Mouse (Mus musculus) CH12.LX (cell line): ENCODE data around the gene Cyp2w1. TPM values are rescaled to one million over a fixed set of nuclear protein-coding genes. Genes with fewer than 3 reads are reported as not detected.

Source experiments
- DNase-seq: peaks from one replicate; pipeline ENCODE4 v3.0.0-alpha.2; 2013; ENCODE audit errors: extremely low read depth
- H3K27ac ChIP-seq: 2 replicates; pipeline ENCODE4 v1.5.1; 2012; ENCODE audit warnings: low read depth, mild to moderate bottlenecking, control low read depth, moderate library complexity; ENCODE audit not compliant: insufficient read depth
- H3K27me3 ChIP-seq: replicated peaks from 2 replicates; pipeline ENCODE3; 2012; ENCODE audit warnings: inconsistent platforms
- H3K36me3 ChIP-seq, 2 experiments: replicated peaks in 1 of 2; 2 replicates each; pipeline versions ENCODE3 to v1.6.1; 2012; ENCODE audit warnings: inconsistent platforms in 1 of 2, low read length in 1 of 2, mild to moderate bottlenecking in 1 of 2, mixed read lengths in 1 of 2, moderate library complexity in 1 of 2; ENCODE audit not compliant: control insufficient read depth in 1 of 2, insufficient read depth in 1 of 2
- H3K4me1 ChIP-seq, 2 experiments: 2 replicates each; pipeline ENCODE4 v1.6.1; 2012; ENCODE audit warnings: inconsistent platforms in 1 of 2, moderate library complexity in 1 of 2; ENCODE audit not compliant: insufficient read depth in 2 of 2, control insufficient read depth in 1 of 2
- H3K4me2 ChIP-seq: 2 replicates; pipeline ENCODE4 v1.6.1; 2012; ENCODE audit warnings: low read depth, mild to moderate bottlenecking, control low read depth; ENCODE audit not compliant: poor library complexity, insufficient read depth, severe bottlenecking
- H3K4me3 ChIP-seq, 3 experiments: fragments of 150-350 bp in 1 of 3; sonication (generic) in 1 of 3; replicated peaks in 1 of 3; 2 replicates each; pipeline versions ENCODE3 to v1.5.1; 2011 to 2012; ENCODE audit warnings: low read depth in 2 of 3, low read length in 2 of 3, mild to moderate bottlenecking in 2 of 3, moderate library complexity in 2 of 3, control low read depth in 1 of 3, improper control_type of control experiment in 1 of 3, inconsistent platforms in 1 of 3, mixed read lengths in 1 of 3; ENCODE audit not compliant: poor library complexity in 1 of 3
- H3K79me2 ChIP-seq: replicated peaks from 2 replicates; pipeline ENCODE4 v1.6.1; 2012; ENCODE audit warnings: mild to moderate bottlenecking, moderate library complexity; ENCODE audit not compliant: control insufficient read depth, poor library complexity, insufficient read depth, severe bottlenecking; ENCODE audit errors: extremely low read depth
- H3K9ac ChIP-seq: 2 replicates; pipeline ENCODE4 v1.6.1; 2012; ENCODE audit warnings: low read depth, mild to moderate bottlenecking, control low read depth, moderate library complexity; ENCODE audit not compliant: insufficient read depth
- H3K9me3 ChIP-seq: replicated peaks from 2 replicates; pipeline ENCODE3; 2012; ENCODE audit warnings: low read length, inconsistent platforms, mixed read lengths
- CTCF ChIP-seq, 2 experiments: IDR thresholded peaks in 1 of 2; conservative IDR thresholded peaks in 1 of 2; 2 replicates each; pipeline ENCODE4 v1.5.1; 2011 to 2012; ENCODE audit warnings: low read depth in 2 of 2, low read length in 2 of 2, improper control_type of control experiment in 1 of 2, inconsistent platforms in 1 of 2, mild to moderate bottlenecking in 1 of 2, moderate library complexity in 1 of 2
- ELF1 ChIP-seq: IDR thresholded peaks from 2 replicates; pipeline ENCODE4 v1.6.1; 2014; ENCODE audit warnings: low read depth, mild to moderate bottlenecking, inconsistent platforms, low read length, improper control_type of control experiment
- JUND ChIP-seq: conservative IDR thresholded peaks from 2 replicates; pipeline ENCODE4 v1.6.1; 2011; ENCODE audit warnings: low read depth, low read length, improper control_type of control experiment
- MAZ ChIP-seq: IDR thresholded peaks from 2 replicates; pipeline ENCODE4 v1.6.1; 2012; ENCODE audit warnings: low read depth, mild to moderate bottlenecking, inconsistent platforms, low read length, improper control_type of control experiment, moderate library complexity
- MEF2A ChIP-seq: IDR thresholded peaks from 2 replicates; pipeline ENCODE4 v1.6.1; 2014; ENCODE audit warnings: low read depth, mild to moderate bottlenecking, inconsistent platforms, low read length, improper control_type of control experiment, borderline replicate concordance
- MXI1 ChIP-seq: IDR thresholded peaks from 2 replicates; pipeline ENCODE4 v1.6.1; 2011; ENCODE audit warnings: mild to moderate bottlenecking, low read depth, low read length, improper control_type of control experiment
- NELFE ChIP-seq: IDR thresholded peaks from 2 replicates; pipeline ENCODE4 v1.6.1; 2011; ENCODE audit warnings: low read depth, low read length, improper control_type of control experiment
- POLR2AphosphoS2 ChIP-seq: IDR thresholded peaks from 2 replicates; pipeline ENCODE4 v1.6.1; 2011; ENCODE audit warnings: low read depth, low read length, improper control_type of control experiment
- RAD21 ChIP-seq: IDR thresholded peaks from 2 replicates; pipeline ENCODE4 v1.6.1; 2011; ENCODE audit warnings: low read depth, mild to moderate bottlenecking, low read length, improper control_type of control experiment, moderate library complexity
- SIN3A ChIP-seq: IDR thresholded peaks from 2 replicates; pipeline ENCODE4 v1.6.1; 2012; ENCODE audit warnings: low read length, improper control_type of control experiment, inconsistent platforms
- SMC3 ChIP-seq: IDR thresholded peaks from 2 replicates; pipeline ENCODE4 v1.6.1; 2011; ENCODE audit warnings: low read depth, low read length, improper control_type of control experiment
- TCF12 ChIP-seq: IDR thresholded peaks from 2 replicates; pipeline ENCODE4 v1.6.1; 2014; ENCODE audit warnings: low read depth, mild to moderate bottlenecking, inconsistent platforms, low read length, improper control_type of control experiment
- ZC3H11A ChIP-seq: IDR thresholded peaks from 2 replicates; pipeline ENCODE4 v1.6.1; 2012; ENCODE audit warnings: low read depth, mild to moderate bottlenecking, inconsistent platforms, low read length, improper control_type of control experiment
- ZKSCAN1 ChIP-seq: IDR thresholded peaks from 2 replicates; pipeline ENCODE4 v1.6.1; 2012; ENCODE audit warnings: low read depth, inconsistent platforms, low read length, improper control_type of control experiment, borderline replicate concordance
- ZNF384 ChIP-seq: IDR thresholded peaks from 2 replicates; pipeline ENCODE4 v1.6.1; 2012; ENCODE audit warnings: low read depth, low read length, improper control_type of control experiment, inconsistent platforms
- dilution Hi-C: fragments of 300-500 bp; cut with MboI; formaldehyde crosslinking; loops from 2 replicates; pipeline ENCODE4 v1.14.3; 2020; ENCODE audit warnings: low sequenced_read_pairs; ENCODE audit not compliant: extremely low pct_unique_long_range_greater_than_20kb, extremely low pct_ligation_motif_present
- in situ Hi-C: fragments of 300-500 bp; cut with MboI; formaldehyde crosslinking; loops from 3 replicates; pipeline ENCODE4 v1.14.3; 2019; ENCODE audit warnings: low sequenced_read_pairs, low pct_ligation_motif_present, low pct_unique_long_range_greater_than_20kb, mixed read lengths
- polyA plus RNA-seq: library from polyadenylated mRNA; unstranded; fragments of >175 nt; gene quantifications from 2 replicates; pipeline ENCODE4 v1.2.1, GENCODE M21; 2012; ENCODE audit warnings: low read depth; ENCODE audit not compliant: insufficient read length
- total RNA-seq, 2 experiments: library from RNA; depleted of rRNA; stranded (reverse); fragments of 300-350 nt in 1 of 2; fragments of >200 nt in 1 of 2; gene quantifications; 2 replicates each; pipeline ENCODE4 v1.2.3; 2012 to 2014

Gene Cyp2w1
- total and polyA plus RNA-seq, 3 experiments: not detected

- Histone ChIP-seq H3K9me3 (no peaks in the 10 kb centered on the region), H3K4me3 (no peak overlapping the region), H3K27ac (no peak overlapping the region), H3K4me1 (peaks cover 18 to 26% of the 10 kb centered on the region in 2 experiments), H3K9ac (no peak overlapping the region), H3K36me3 (peaks cover 0 to under 1% of the 10 kb centered on the region in 2 experiments), H3K79me2 (no peaks in the 10 kb centered on the region), H3K27me3 (peaks cover 3% of the 10 kb centered on the region), H3K4me2 (peak overlapping the region; percentile 27; the same call in 1 of the 2 replicates)
- no peak for TF ChIP-seq TCF12
- TF ChIP-seq MXI1: no peak
- TF ChIP-seq ZC3H11A: no peak
- no peak for TF ChIP-seq MEF2A
- TF ChIP-seq ELF1: no peak
- no peak for TF ChIP-seq JUND
- no peak for TF ChIP-seq MAZ
- no peak for TF ChIP-seq SIN3A
- in situ Hi-C loops (loop anchor here (25.0 kb wide), 1 partner anchor 111 kb away; the partner anchor contains the start of gene 3110082I17Rik), dilution Hi-C loops (no loop called here)
- DNase-seq: peak; percentile 58
Observed at GRCm38 (mm10) chr5:139351628-139352027, 789 bp upstream of the Cyp2w1 start.

GRCm38 (mm10) chr5:139353496-139353895, 1.1 kb downstream of the Cyp2w1 start:
- Histone ChIP-seq H3K9me3 (no peaks in the 10 kb centered on the region), H3K36me3 (peaks cover 0 to 16% of the 10 kb centered on the region in 2 experiments), H3K27ac (no peak overlapping the region), H3K27me3 (no peaks in the 10 kb centered on the region), H3K4me3 (no peak overlapping the region), H3K4me2 (no peak overlapping the region), H3K4me1 (peaks cover 15 to 26% of the 10 kb centered on the region in 2 experiments; a peak in 3 of 4 replicates), H3K79me2 (no peaks in the 10 kb centered on the region), H3K9ac (no peak overlapping the region)
- dilution Hi-C loops (no loop called here), in situ Hi-C loops (loop anchor here (25.0 kb wide), 1 partner anchor 109 kb away; the partner anchor contains the start of gene 3110082I17Rik)
- TF ChIP-seq ZNF384 (peak; percentile 66), ZKSCAN1 (no peak), NELFE (0 out of 2 replicates have a peak, but pooled peaks have one; percentile 22), RAD21 (peak; percentile 51), CTCF (conservative IDR thresholded peaks at IDR 0.05 in 1 of 2, IDR thresholded peaks at IDR 0.05 in 1 of 2; ENCODE audit: low read depth in 2 of 2, low read length in 2 of 2) (peak in 1 of 2 experiments; percentile 77; a peak in 2 of 4 replicates), SMC3 (peak; percentile 75), POLR2AphosphoS2 (no peak)
- DNase-seq: peak; percentile 66
